Mouse (Mus musculus) hindbrain, embryonic 15.5 days (tissue): ENCODE measurements around the gene 6430628N08Rik. TPM values are rescaled to one million over a fixed set of nuclear protein-coding genes. Genes with fewer than 3 reads are reported as not detected.

Source experiments
- ATAC-seq: fragments of 200-750 bp; cut with Nextera tagmentation; 2 replicates; pipeline ENCODE4 v1.8.0; 2017; ENCODE audit warnings: low read depth, moderate number of reproducible peaks, moderate TSS enrichment; ENCODE audit not compliant: low FRiP score
- H3K27ac ChIP-seq: fragments of 300-500 bp; sonication (generic); replicated peaks from 2 replicates; pipeline ENCODE4 v1.5.1; 2015; ENCODE audit warnings: mild to moderate bottlenecking, inconsistent platforms
- H3K27me3 ChIP-seq: fragments of 300-500 bp; sonication (generic); 2 replicates; pipeline ENCODE4 v1.6.1; 2015; ENCODE audit warnings: control low read depth, inconsistent platforms
- H3K36me3 ChIP-seq: fragments of 300-500 bp; sonication (generic); 2 replicates; pipeline ENCODE4 v1.6.1; 2015; ENCODE audit warnings: control low read depth, inconsistent platforms
- H3K4me1 ChIP-seq: fragments of 300-500 bp; sonication (generic); replicated peaks from 2 replicates; pipeline ENCODE4 v1.6.1; 2015; ENCODE audit warnings: control low read depth, inconsistent platforms
- H3K4me2 ChIP-seq: fragments of 300-500 bp; sonication (generic); 2 replicates; pipeline ENCODE4 v1.6.1; 2015; ENCODE audit warnings: moderate library complexity, mild to moderate bottlenecking, inconsistent platforms
- H3K4me3 ChIP-seq: fragments of 300-500 bp; sonication (generic); 2 replicates; pipeline ENCODE4 v1.5.1; 2015; ENCODE audit warnings: mild to moderate bottlenecking, inconsistent platforms
- H3K9ac ChIP-seq: fragments of 300-500 bp; sonication (generic); 2 replicates; pipeline ENCODE4 v1.6.1; 2015; ENCODE audit warnings: inconsistent platforms
- H3K9me3 ChIP-seq: fragments of 300-500 bp; sonication (generic); 2 replicates; pipeline ENCODE4 v1.6.1; 2016; ENCODE audit warnings: control low read depth, inconsistent platforms
- WGBS: fragments of 180-500 bp; shearing (Covaris S2); methylation state at CpG from one replicate; pipeline ENCODE4 v1.1.7; 2015; 5-methylcytosine and 5-hydroxymethylcytosine counted together
- polyA plus RNA-seq: library from polyadenylated mRNA; unstranded; fragments of >200 nt; fragmentation: Nextera tagmentation; extraction: Ambion mirVana; gene quantifications from 2 replicates; pipeline ENCODE4 v1.2.1, GENCODE M21; 2015

6430628N08Rik gene
- polyA plus RNA-seq = 0.27 and 0.42 TPM in 2 replicates

DNA sequence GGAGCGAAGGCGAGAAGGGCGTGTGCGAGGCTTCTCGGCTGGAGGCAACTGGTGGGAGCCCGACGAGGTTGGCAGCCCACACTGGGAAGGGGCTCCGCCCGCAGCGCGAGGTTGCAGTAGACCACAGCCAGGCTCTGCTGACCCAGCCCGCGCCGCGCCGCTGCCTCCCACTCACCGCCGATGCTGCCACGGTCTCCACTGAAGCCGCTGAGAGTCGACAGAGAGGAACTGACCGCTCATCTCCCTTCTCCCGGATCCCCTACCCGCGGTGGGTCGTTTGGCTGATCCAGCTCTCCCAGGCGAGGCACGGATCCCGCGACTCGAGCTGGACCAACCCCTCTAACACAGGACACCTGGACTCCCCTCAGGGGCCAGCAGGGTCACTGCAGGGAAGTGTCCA, at the start of gene 6430628N08Rik:
Gene 6430628N08Rik, plus strand, starts transcription at position 113 of the 400 bp plus-strand sequence.
- 2% methylated on average over 28 of the region's 31 CpGs for WGBS
- Histone ChIP-seq H3K9ac (no peak within 1 kb of the TSS; the same call in 1 of the 2 replicates), H3K4me3 (peak within 1 kb of the TSS; percentile 32), H3K4me1 (peaks cover 14% of the 10 kb centered on the region), H3K9me3 (no peaks in the 10 kb centered on the region), H3K27me3 (peaks cover 39% of the 10 kb centered on the region), H3K4me2 (peak within 1 kb of the TSS; percentile 70), H3K27ac (no peak within 1 kb of the TSS), H3K36me3 (no peaks in the 10 kb centered on the region)
- ATAC-seq = no peak

DNA sequence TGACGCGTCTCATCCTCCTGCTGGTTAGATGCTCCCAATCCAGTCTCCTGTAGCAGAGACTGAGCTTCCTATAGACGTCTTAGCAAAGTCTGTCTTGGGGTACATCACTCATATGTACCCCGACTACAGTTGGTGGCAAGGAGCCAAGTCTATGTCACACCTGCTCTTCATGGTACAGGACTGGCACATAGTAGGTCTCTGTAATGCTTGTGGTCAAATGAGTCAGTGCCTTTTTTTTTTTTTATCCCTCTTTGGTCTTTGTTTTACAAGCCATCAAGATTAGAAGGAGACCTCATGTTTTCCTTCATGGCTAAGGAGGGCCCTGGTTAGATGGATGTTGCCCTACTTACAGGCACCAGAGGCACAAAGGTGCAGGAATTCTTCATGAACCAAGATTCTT, 49.6 kb upstream of the 6430628N08Rik start:
- Histone ChIP-seq H3K4me1 (peaks cover 14% of the 10 kb centered on the region), H3K36me3 (no peaks in the 10 kb centered on the region), H3K27ac (no peak overlapping the region), H3K4me2 (no peak overlapping the region), H3K27me3 (no peaks in the 10 kb centered on the region), H3K9ac (no peak overlapping the region), H3K4me3 (no peak overlapping the region), H3K9me3 (no peaks in the 10 kb centered on the region)
- ATAC-seq = no peak
- 88% methylated on average over 4 of the region's 4 CpGs for WGBS

GRCm38 (mm10) chr4:115846656-115847055, 43.8 kb upstream of the 6430628N08Rik start:
- Histone ChIP-seq H3K4me2 (no peak overlapping the region), H3K9ac (no peak overlapping the region), H3K4me1 (no peaks in the 10 kb centered on the region), H3K27me3 (no peaks in the 10 kb centered on the region), H3K36me3 (no peaks in the 10 kb centered on the region), H3K27ac (no peak overlapping the region), H3K4me3 (no peak overlapping the region), H3K9me3 (no peaks in the 10 kb centered on the region)
- ATAC-seq = no peak
- 58% methylated on average over 2 of the region's 2 CpGs for WGBS

GRCm38 (mm10) chr4:115847377-115847776, 43.1 kb upstream of the 6430628N08Rik start:
- 60% methylated on average over 5 of the region's 5 CpGs for WGBS
- no peak for ATAC-seq
- H3K27ac ChIP-seq = no peak overlapping the region

GRCm38 (mm10) chr4:115848083-115848482, 42.4 kb upstream of the 6430628N08Rik start:
- ATAC-seq = no peak
- H3K36me3 ChIP-seq = no peaks in the 10 kb centered on the region
- WGBS = 100% methylated on average over 1 of the region's 1 CpGs

More at GRCm38 (mm10) chr4:115847377-115847776, 43.1 kb upstream of the 6430628N08Rik start:
- Histone ChIP-seq H3K9ac (no peak overlapping the region), H3K4me3 (no peak overlapping the region), H3K4me1 (no peaks in the 10 kb centered on the region), H3K4me2 (no peak overlapping the region), H3K9me3 (no peaks in the 10 kb centered on the region), H3K36me3 (no peaks in the 10 kb centered on the region), H3K27me3 (no peaks in the 10 kb centered on the region)

DNA sequence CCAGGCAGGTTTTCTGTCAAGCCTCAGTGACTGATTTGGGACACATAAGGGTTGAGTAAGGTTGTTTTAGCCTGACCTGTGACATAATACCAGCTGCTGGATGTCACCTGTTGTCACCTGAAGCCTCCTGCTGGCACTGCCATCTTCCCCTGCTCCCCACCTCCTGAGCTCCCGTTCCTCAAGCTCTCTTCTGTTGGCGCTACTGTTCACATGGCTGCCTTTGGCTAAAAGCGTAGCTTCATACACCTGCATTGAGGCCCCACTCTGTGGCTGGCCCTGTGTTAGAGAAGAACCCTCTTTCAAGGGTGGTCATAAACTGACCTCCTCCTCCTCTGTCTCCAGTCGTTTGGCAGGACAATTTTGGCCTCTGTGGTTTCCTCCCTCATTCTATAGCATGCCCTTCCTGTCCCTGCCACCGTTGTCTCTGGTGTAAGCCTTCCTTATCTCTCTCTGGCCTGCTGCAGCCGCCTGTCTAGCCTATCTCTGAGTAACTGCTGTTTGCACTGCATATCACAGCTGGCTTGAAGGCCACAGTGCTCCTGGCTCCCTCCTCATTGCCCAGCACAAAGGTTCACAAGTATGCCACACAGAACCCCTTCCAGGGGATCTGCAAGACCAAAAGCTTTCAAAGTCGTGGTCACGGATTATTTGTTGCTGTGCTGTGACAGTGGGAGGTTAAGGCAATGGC, 41.3 kb upstream of the 6430628N08Rik start:
- Histone ChIP-seq H3K27ac (no peak overlapping the region), H3K27me3 (no peaks in the 10 kb centered on the region), H3K4me2 (no peak overlapping the region), H3K36me3 (no peaks in the 10 kb centered on the region), H3K9ac (no peak overlapping the region), H3K4me1 (no peaks in the 10 kb centered on the region), H3K9me3 (no peaks in the 10 kb centered on the region), H3K4me3 (no peak overlapping the region)
- no peak for ATAC-seq
- 72% methylated on average over 8 of the region's 8 CpGs for WGBS

More at GRCm38 (mm10) chr4:115848083-115848482, 42.4 kb upstream of the 6430628N08Rik start:
- Histone ChIP-seq H3K4me3 (no peak overlapping the region), H3K4me1 (no peaks in the 10 kb centered on the region), H3K27me3 (no peaks in the 10 kb centered on the region), H3K9me3 (no peaks in the 10 kb centered on the region), H3K27ac (no peak overlapping the region), H3K9ac (no peak overlapping the region), H3K4me2 (no peak overlapping the region)

GRCm38 (mm10) chr4:115850111-115850510, 40.4 kb upstream of the 6430628N08Rik start:
- H3K27me3 ChIP-seq = no peaks in the 10 kb centered on the region
- H3K9ac ChIP-seq = no peak overlapping the region
- H3K27ac ChIP-seq = no peak overlapping the region
- ATAC-seq = no peak
- H3K4me2 ChIP-seq = no peak overlapping the region
- H3K36me3 ChIP-seq = no peaks in the 10 kb centered on the region
- H3K4me3 ChIP-seq = no peak overlapping the region
- H3K9me3 ChIP-seq = no peaks in the 10 kb centered on the region
- 83% methylated on average over 2 of the region's 2 CpGs for WGBS
- H3K4me1 ChIP-seq = peaks cover 9% of the 10 kb centered on the region

- Histone ChIP-seq H3K27me3 (no peaks in the 10 kb centered on the region), H3K36me3 (no peaks in the 10 kb centered on the region), H3K9ac (no peak overlapping the region), H3K4me3 (no peak overlapping the region), H3K4me2 (no peak overlapping the region), H3K4me1 (peaks cover 14% of the 10 kb centered on the region), H3K27ac (no peak overlapping the region), H3K9me3 (no peaks in the 10 kb centered on the region)
- ATAC-seq = no peak
- WGBS = 59% methylated on average over 2 of the region's 2 CpGs
These were observed 39.8 kb upstream of the 6430628N08Rik start for GRCm38 (mm10) chr4:115850631-115851030.

GRCm38 (mm10) chr4:115851569-115851968, 38.9 kb upstream of the 6430628N08Rik start:
- no peaks in the 10 kb centered on the region for H3K36me3 ChIP-seq
- 90% methylated on average over 6 of the region's 6 CpGs for WGBS
- no peak overlapping the region for H3K9ac ChIP-seq
- no peak overlapping the region for H3K4me3 ChIP-seq
- H3K4me1 ChIP-seq = peaks cover 24% of the 10 kb centered on the region
- ATAC-seq = no peak
- no peak overlapping the region for H3K4me2 ChIP-seq
- no peaks in the 10 kb centered on the region for H3K9me3 ChIP-seq
- H3K27ac ChIP-seq = no peak overlapping the region
- H3K27me3 ChIP-seq = no peaks in the 10 kb centered on the region

- no peak overlapping the region for H3K9ac ChIP-seq
- H3K4me3 ChIP-seq = no peak overlapping the region
- H3K4me2 ChIP-seq = no peak overlapping the region
- no peak for ATAC-seq
- H3K27ac ChIP-seq = no peak overlapping the region
- H3K36me3 ChIP-seq = 0 out of 2 replicates have a peak, but pooled peaks cover 4% of the 10 kb centered on the region
- no peaks in the 10 kb centered on the region for H3K27me3 ChIP-seq
- 53% methylated on average over 6 of the region's 6 CpGs for WGBS
- H3K9me3 ChIP-seq = no peaks in the 10 kb centered on the region
- H3K4me1 ChIP-seq = peaks cover 28% of the 10 kb centered on the region
These were observed 35.4 kb upstream of the 6430628N08Rik start for GRCm38 (mm10) chr4:115855100-115855499.

GRCm38 (mm10) chr4:115855609-115856008, 34.9 kb upstream of the 6430628N08Rik start:
- Histone ChIP-seq H3K27me3 (no peaks in the 10 kb centered on the region), H3K36me3 (peaks cover 7% of the 10 kb centered on the region), H3K4me1 (peaks cover 28% of the 10 kb centered on the region), H3K9ac (no peak overlapping the region), H3K4me2 (no peak overlapping the region), H3K4me3 (no peak overlapping the region), H3K9me3 (no peaks in the 10 kb centered on the region), H3K27ac (peak overlapping the region; percentile 63)
- WGBS = 27% methylated on average over 4 of the region's 4 CpGs
- peak; percentile 63 for ATAC-seq

- 37% methylated on average over 4 of the region's 4 CpGs for WGBS
- no peak for ATAC-seq
- no peaks in the 10 kb centered on the region for H3K27me3 ChIP-seq
- no peaks in the 10 kb centered on the region for H3K9me3 ChIP-seq
- no peak overlapping the region for H3K4me3 ChIP-seq
- no peak overlapping the region for H3K4me2 ChIP-seq
- H3K27ac ChIP-seq = peak overlapping the region; percentile 63
- H3K36me3 ChIP-seq = peaks cover 7% of the 10 kb centered on the region
- H3K9ac ChIP-seq = no peak overlapping the region
- peaks cover 28% of the 10 kb centered on the region for H3K4me1 ChIP-seq
These were observed 34.2 kb upstream of the 6430628N08Rik start for GRCm38 (mm10) chr4:115856282-115856681.
